Mouse (Mus musculus): ENCODE results near the gene Rpp25l. TPM values are rescaled to one million over a fixed set of nuclear protein-coding genes. Genes with fewer than 3 reads are reported as not detected.

Rpp25l gene
- polyA plus RNA-seq, 1 experiment from 2014 or later = 92.5 TPM

DNA sequence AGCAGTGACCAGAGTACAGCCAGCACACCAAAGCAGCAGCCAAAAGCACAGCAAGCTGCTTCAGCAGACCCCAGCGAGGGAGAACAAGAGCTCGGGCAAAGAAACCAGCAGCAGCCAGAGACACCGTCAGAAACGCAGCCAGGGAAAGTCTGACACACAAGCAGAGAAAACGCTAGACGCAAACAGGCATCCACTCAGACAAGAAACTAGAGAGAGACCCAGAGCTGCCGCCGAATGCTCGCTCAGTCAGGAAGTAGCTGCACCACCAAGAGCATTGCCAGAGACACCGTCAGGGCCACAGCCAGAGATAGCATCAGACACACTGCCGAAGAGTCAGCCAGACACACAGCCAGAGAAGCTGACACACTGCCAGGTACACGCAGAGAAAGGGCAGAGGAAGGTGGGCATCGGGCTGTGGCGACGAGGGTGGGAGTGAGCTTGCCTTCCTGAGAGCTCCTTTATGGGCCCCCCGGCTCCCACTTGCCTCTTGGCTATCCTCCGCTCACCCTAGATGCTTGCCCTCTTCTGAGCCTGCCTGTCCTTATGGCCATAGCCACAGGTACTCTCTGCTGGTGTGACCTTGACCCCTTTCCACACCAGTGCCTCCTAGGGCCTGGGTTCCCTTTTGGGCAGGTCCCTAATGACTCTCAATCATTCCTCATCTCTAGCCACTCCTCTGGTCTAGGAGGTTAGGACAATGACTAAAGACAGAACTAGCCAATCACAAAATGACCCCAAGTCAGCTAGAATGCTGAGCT, 36.9 kb downstream of the Rpp25l start:
- Histone ChIP-seq H3K4me2 (ENCODE audit: low read depth, low read length, severe bottlenecking) (no peak overlapping the region), H3K36me3 (ENCODE audit: control insufficient read depth, insufficient read depth, low read length) (no peaks in the 10 kb centered on the region), H3K9me3 (ENCODE audit: control insufficient read depth, low read length) (no peaks in the 10 kb centered on the region), H3K27me3 (ENCODE audit: control insufficient read depth, insufficient read depth, low read length) (no peaks in the 10 kb centered on the region), H3K27ac (ENCODE audit: low read depth, low read length) (peak overlapping the region; percentile 31; the same call in 1 of the 2 replicates), H3K4me3 (ENCODE audit: low read depth, low read length) (no peak overlapping the region), H3K4me1 (replicated peaks; ENCODE audit: control insufficient read depth, insufficient read depth, low read length) (peaks cover 64% of the 10 kb centered on the region), H3K9ac (ENCODE audit: low read length) (peak overlapping the region; percentile 20; the same call in 1 of the 2 replicates)
- WGBS = 65% methylated on average over 17 of the region's 17 CpGs
- ATAC-seq (replicated peaks; ENCODE audit: low FRiP score) = no peak
- no peak for DNase-seq (ENCODE audit: low spot score)

DNA sequence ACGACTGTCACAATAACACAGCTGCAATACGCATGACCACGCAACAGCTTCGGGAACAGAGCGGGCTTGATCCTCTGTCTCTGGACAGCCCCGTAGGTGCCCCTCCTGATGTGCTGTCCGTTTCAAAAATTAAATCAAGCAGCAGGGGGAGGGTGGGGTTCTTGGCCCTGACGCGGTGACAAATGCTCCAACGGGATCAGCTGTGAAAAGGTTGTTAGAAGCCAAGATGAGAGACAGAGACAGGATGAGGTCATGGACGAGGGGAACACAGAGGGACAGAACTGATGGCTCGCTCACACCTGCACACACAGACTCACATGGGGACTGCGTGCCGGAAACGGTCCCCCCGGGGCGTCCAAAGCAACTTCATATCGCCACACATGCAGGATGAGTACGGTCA, 40.1 kb downstream of the Rpp25l start:
- Histone ChIP-seq H3K4me1 (replicated peaks; ENCODE audit: control insufficient read depth, insufficient read depth, low read length) (peaks cover 54% of the 10 kb centered on the region), H3K9ac (ENCODE audit: low read length) (no peak overlapping the region), H3K27me3 (ENCODE audit: control insufficient read depth, insufficient read depth, low read length) (no peaks in the 10 kb centered on the region), H3K4me2 (ENCODE audit: low read depth, low read length, severe bottlenecking) (no peak overlapping the region; the same call in 1 of the 2 replicates), H3K36me3 (ENCODE audit: control insufficient read depth, insufficient read depth, low read length) (no peaks in the 10 kb centered on the region), H3K9me3 (ENCODE audit: control insufficient read depth, low read length) (no peaks in the 10 kb centered on the region), H3K27ac (ENCODE audit: low read depth, low read length) (peak overlapping the region; percentile 88), H3K4me3 (ENCODE audit: low read depth, low read length) (no peak overlapping the region)
- no peak for ATAC-seq (replicated peaks; ENCODE audit: low FRiP score)
- 47% methylated on average over 19 of the region's 19 CpGs for WGBS
- DNase-seq (ENCODE audit: low spot score) = no peak

DNA sequence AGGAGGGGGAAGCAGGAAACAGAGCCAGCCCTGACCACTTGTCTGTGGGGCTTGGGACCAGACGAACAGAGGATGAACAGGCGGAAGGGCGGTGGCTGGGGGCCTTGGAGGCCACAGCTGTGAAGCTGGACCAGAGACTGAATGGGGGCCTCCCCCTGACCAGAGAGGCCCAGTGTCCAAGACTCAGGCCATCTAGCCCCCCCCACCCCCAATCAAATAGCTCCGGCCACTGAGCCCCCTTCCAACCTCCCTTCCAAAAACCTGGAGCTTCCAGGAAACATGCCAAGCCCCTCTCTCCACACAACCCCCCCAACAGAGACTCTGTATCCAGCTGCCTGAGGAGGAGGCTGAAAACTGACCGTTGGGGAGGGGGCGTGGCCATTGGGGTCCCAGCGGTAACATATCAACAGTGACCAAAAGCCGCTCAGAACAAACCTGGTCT, 40.8 kb downstream of the Rpp25l start:
- no peaks in the 10 kb centered on the region for H3K9me3 ChIP-seq (ENCODE audit: control insufficient read depth, low read length)
- H3K9ac ChIP-seq (ENCODE audit: low read length) = peak overlapping the region; percentile 40
- no peaks in the 10 kb centered on the region for H3K27me3 ChIP-seq (ENCODE audit: control insufficient read depth, insufficient read depth, low read length)
- peak overlapping the region; percentile 88 for H3K27ac ChIP-seq (ENCODE audit: low read depth, low read length)
- no peak overlapping the region for H3K4me3 ChIP-seq (ENCODE audit: low read depth, low read length)
- peaks cover 2% of the 10 kb centered on the region; the same call in 1 of the 2 replicates for H3K36me3 ChIP-seq (ENCODE audit: control insufficient read depth, insufficient read depth, low read length)
- H3K4me1 ChIP-seq (replicated peaks; ENCODE audit: control insufficient read depth, insufficient read depth, low read length) = peaks cover 48% of the 10 kb centered on the region
- WGBS = 7% methylated on average over 8 of the region's 8 CpGs
- ATAC-seq (replicated peaks; ENCODE audit: low FRiP score) (peak; percentile 5; the same call in 1 of the 2 replicates), DNase-seq (ENCODE audit: low spot score) (no peak)
- peak overlapping the region; percentile 37 for H3K4me2 ChIP-seq (ENCODE audit: low read depth, low read length, severe bottlenecking)

DNA sequence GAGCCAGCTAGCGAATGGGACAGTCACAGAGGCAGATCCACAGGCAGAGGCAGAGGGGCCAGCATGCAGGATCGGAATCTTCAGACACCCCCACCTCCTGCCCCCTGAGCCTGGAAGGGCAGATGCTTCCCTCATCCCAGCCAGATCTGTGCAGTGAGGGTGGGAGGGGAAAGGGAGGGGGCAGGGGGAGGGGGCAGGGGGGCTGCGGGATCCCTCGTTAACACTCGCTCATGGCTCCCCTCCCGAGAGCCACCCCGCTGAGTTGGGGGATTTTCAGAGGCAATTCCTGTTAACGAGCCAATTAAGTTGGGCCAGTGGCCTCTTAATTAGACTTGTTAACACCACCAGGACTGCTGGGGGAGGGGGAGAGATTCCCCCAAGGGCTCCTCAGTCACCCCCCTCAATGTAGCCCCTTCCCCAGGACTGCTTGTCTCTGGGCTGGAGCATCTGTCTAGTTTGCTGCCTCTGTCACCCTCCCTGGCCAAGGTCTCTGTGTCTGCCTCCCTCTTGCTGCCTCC, 41.3 kb downstream of the Rpp25l start:
- peaks cover 3% of the 10 kb centered on the region; the same call in 1 of the 2 replicates for H3K36me3 ChIP-seq (ENCODE audit: control insufficient read depth, insufficient read depth, low read length)
- peak; percentile 95 for DNase-seq (ENCODE audit: low spot score)
- WGBS = under 1% methylated on average over 8 of the region's 8 CpGs
- ATAC-seq (replicated peaks; ENCODE audit: low FRiP score) = peak; percentile 87
- peak overlapping the region; percentile 37 for H3K4me2 ChIP-seq (ENCODE audit: low read depth, low read length, severe bottlenecking)
- H3K27me3 ChIP-seq (ENCODE audit: control insufficient read depth, insufficient read depth, low read length) = no peaks in the 10 kb centered on the region
- H3K27ac ChIP-seq (ENCODE audit: low read depth, low read length) = peak overlapping the region; percentile 88
- H3K9me3 ChIP-seq (ENCODE audit: control insufficient read depth, low read length) = no peaks in the 10 kb centered on the region
- peak overlapping the region; percentile 40 for H3K9ac ChIP-seq (ENCODE audit: low read length)
- H3K4me3 ChIP-seq (ENCODE audit: low read depth, low read length) = no peak overlapping the region
- H3K4me1 ChIP-seq (replicated peaks; ENCODE audit: control insufficient read depth, insufficient read depth, low read length) = peaks cover 43% of the 10 kb centered on the region

DNA sequence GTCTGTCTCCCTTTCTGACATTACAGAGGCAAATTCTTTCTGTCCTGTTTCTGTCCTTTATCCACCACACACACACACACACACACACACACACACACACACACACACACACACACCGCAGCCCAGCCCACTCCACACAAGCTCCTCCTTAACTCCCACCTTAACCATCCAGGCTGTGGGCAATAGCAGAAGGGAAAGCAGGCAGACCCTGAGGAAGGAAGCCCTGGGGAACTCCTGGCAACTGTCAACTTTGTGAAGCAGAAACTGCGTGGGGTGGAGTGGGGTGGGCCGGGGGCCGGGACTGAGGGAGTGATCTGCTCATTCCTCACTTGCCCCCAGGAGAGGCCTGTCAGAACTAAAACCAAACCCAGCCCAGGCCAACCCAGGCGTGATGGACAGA, 41.8 kb downstream of the Rpp25l start:
- Histone ChIP-seq H3K9me3 (ENCODE audit: control insufficient read depth, low read length) (no peaks in the 10 kb centered on the region), H3K4me1 (replicated peaks; ENCODE audit: control insufficient read depth, insufficient read depth, low read length) (peaks cover 38% of the 10 kb centered on the region), H3K27ac (ENCODE audit: low read depth, low read length) (peak overlapping the region; percentile 70; the same call in 1 of the 2 replicates), H3K9ac (ENCODE audit: low read length) (peak overlapping the region; percentile 40; the same call in 1 of the 2 replicates), H3K36me3 (ENCODE audit: control insufficient read depth, insufficient read depth, low read length) (peaks cover 3% of the 10 kb centered on the region; the same call in 1 of the 2 replicates), H3K27me3 (ENCODE audit: control insufficient read depth, insufficient read depth, low read length) (no peaks in the 10 kb centered on the region), H3K4me2 (ENCODE audit: low read depth, low read length, severe bottlenecking) (peak overlapping the region; percentile 37), H3K4me3 (ENCODE audit: low read depth, low read length) (no peak overlapping the region)
- 13% methylated on average over 5 of the region's 5 CpGs for WGBS
- DNase-seq (ENCODE audit: low spot score) = no peak
- peak; percentile 29 for ATAC-seq (replicated peaks; ENCODE audit: low FRiP score)

DNA sequence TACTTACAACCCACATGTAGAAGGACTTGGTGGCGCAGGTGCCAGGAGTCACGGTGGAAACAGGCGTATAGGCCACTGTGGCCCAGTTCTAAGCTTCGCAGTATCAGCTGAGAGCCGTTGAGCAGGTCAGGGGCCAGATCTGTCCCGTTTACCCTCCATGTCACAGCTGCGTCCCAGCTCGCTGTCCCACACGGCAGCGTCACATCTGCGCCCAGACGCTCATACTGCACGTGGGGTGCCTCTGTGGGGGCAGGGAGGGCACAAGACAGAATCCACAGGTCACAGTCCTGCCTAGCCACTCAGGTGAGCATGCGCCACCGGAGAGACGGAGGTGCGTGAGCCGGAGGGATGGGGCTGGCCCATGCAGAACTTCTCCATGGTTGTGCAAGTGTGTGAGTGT, 42.5 kb downstream of the Rpp25l start:
- Histone ChIP-seq H3K27me3 (ENCODE audit: control insufficient read depth, insufficient read depth, low read length) (no peaks in the 10 kb centered on the region), H3K9me3 (ENCODE audit: control insufficient read depth, low read length) (no peaks in the 10 kb centered on the region), H3K36me3 (ENCODE audit: control insufficient read depth, insufficient read depth, low read length) (peaks cover 3% of the 10 kb centered on the region; the same call in 1 of the 2 replicates), H3K4me2 (ENCODE audit: low read depth, low read length, severe bottlenecking) (no peak overlapping the region), H3K9ac (ENCODE audit: low read length) (no peak overlapping the region), H3K4me3 (ENCODE audit: low read depth, low read length) (no peak overlapping the region), H3K27ac (ENCODE audit: low read depth, low read length) (no peak overlapping the region), H3K4me1 (replicated peaks; ENCODE audit: control insufficient read depth, insufficient read depth, low read length) (peaks cover 31% of the 10 kb centered on the region)
- WGBS = 80% methylated on average over 18 of the region's 18 CpGs
- no peak for DNase-seq (ENCODE audit: low spot score)
- ATAC-seq (replicated peaks; ENCODE audit: low FRiP score) = no peak

DNA sequence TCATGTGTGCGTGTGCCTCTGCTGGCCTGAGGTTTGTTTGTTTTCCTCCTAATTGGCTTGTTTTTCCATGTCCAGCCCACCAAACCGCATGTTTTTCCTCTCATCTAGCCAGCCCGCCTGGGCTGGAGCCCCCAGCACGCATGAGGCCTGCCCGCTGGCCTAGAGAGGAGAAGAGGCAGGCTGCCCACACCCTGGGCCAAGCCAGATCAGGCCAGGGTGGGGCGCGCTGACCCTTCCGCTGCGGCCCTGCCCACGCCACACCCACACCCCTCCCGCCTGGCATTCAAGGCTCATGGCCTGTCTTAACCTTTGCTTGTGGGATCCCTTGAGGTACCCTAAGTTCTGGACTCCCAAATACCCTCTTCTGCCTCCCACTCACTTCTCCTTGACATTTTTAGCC, 46.7 kb downstream of the Rpp25l start:
- ATAC-seq (replicated peaks; ENCODE audit: low FRiP score) = no peak
- WGBS = 84% methylated on average over 11 of the region's 11 CpGs
- peaks cover 34% of the 10 kb centered on the region for H3K4me1 ChIP-seq (replicated peaks; ENCODE audit: control insufficient read depth, insufficient read depth, low read length)

DNA sequence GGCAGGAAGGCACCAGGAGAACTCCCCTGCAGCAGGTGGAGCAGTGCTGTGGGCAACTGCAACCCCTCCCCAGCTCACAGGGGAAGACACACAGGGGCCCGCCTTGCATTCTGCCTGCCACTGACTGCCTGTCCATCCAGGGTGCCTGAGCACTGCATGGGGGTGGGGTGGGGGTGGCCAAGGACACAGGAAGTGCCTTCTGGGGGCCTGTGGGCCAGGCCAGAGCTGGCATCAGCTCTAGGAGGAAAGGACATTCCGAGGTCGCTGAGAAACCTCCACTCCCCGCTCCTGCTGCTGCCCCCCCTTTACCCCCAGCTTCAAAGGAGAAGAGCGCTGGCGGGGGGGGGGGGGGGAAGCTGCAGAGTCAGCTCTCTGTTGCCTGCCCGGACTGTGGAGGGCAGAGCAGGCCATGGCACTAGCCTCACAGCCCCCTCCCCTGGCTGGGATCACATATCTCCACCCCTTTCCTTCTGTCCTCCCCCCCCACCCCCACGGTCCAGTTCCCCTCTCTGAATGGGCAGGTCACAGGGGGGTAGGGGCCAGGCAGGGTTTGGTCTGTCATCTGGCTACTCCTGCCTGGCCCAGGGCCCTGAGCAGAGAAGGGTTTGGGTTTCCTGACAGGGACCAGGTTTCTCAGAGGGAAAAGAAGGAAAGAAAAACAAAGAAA, 48.2 kb downstream of the Rpp25l start:
- Histone ChIP-seq H3K4me3 (ENCODE audit: low read depth, low read length) (no peak overlapping the region), H3K9ac (ENCODE audit: low read length) (peak overlapping the region; percentile 39), H3K27me3 (ENCODE audit: control insufficient read depth, insufficient read depth, low read length) (no peaks in the 10 kb centered on the region), H3K4me2 (ENCODE audit: low read depth, low read length, severe bottlenecking) (no peak overlapping the region), H3K4me1 (replicated peaks; ENCODE audit: control insufficient read depth, insufficient read depth, low read length) (peaks cover 32% of the 10 kb centered on the region), H3K9me3 (ENCODE audit: control insufficient read depth, low read length) (no peaks in the 10 kb centered on the region), H3K36me3 (ENCODE audit: control insufficient read depth, insufficient read depth, low read length) (peaks cover 3% of the 10 kb centered on the region; the same call in 1 of the 2 replicates), H3K27ac (ENCODE audit: low read depth, low read length) (peak overlapping the region; percentile 46; the same call in 1 of the 2 replicates)
- WGBS = 4% methylated on average over 7 of the region's 8 CpGs
- no peak for DNase-seq (ENCODE audit: low spot score)
- ATAC-seq (replicated peaks; ENCODE audit: low FRiP score) = no peak

More for the DNA sequence above, 46.7 kb downstream of the Rpp25l start:
- H3K4me2 ChIP-seq (ENCODE audit: low read depth, low read length, severe bottlenecking) = no peak overlapping the region
- no peak for DNase-seq (ENCODE audit: low spot score)
- H3K4me3 ChIP-seq (ENCODE audit: low read depth, low read length) = no peak overlapping the region
- H3K27me3 ChIP-seq (ENCODE audit: control insufficient read depth, insufficient read depth, low read length) = no peaks in the 10 kb centered on the region
- no peak overlapping the region for H3K27ac ChIP-seq (ENCODE audit: low read depth, low read length)
- no peaks in the 10 kb centered on the region for H3K9me3 ChIP-seq (ENCODE audit: control insufficient read depth, low read length)
- peaks cover 3% of the 10 kb centered on the region; the same call in 1 of the 2 replicates for H3K36me3 ChIP-seq (ENCODE audit: control insufficient read depth, insufficient read depth, low read length)
- H3K9ac ChIP-seq (ENCODE audit: low read length) = no peak overlapping the region

Data from forebrain, embryonic 11.5 days (tissue).